Mouse (Mus musculus) R1 (cell line): ENCODE measurements around the gene Spats2.
"Not testable (repeated sequence)": the region's sequence is repeated elsewhere in the genome, so short reads cannot be mapped to it uniquely, and the experiment has no call there.

ENCODE experiments used
- DNase-seq: peaks from one replicate; pipeline ENCODE4 v3.0.0-alpha.2; 2018; ENCODE audit warnings: low read depth, low spot score

Gene Spats2

DNA sequence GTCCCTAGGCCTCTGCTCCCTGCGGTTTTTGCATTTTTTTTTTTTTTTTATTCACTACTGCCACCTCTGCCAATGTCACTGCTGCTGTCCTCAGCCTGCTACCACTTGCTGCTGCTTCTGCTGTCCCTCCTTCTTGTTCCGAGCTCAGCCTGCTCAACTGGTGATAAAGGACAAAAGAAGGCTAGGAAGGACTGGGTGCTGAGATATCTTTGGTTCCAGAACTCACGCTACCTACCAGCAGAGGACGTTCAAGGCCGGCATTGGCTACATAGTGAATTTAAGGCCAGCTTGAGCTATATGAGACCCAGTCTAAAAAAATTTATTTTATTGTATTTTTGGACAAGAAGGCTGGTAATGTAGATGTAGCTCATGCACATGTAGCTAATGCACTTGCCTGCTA is 12.7 kb downstream of the Spats2 start:
- no peak for DNase-seq

GRCm38 (mm10) chr15:99139669-99140068 is 14.0 kb downstream of the Spats2 start:
- peak; percentile 83 for DNase-seq

DNA sequence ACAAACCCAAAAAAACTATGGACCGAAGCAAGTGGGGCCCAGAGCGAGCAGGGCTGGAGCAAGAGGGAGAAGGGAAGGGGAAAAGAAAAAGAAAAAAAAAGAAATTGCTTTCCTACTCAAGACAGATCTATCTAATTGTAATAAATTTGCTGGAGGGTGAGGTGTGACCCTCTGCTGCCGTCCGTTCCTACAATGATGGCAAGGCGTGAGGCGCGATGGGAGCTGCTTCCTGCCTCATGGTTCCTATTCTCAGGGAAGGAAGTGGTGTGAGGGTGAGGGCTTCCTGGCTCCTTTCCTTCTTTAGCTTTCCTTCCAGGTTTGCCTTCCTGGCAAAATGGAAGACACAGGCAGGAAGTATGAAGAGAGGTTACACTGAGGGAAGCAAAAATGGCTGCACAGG is 24.8 kb downstream of the Spats2 start:
- no peak for DNase-seq

- no peak for DNase-seq
Observed at GRCm38 (mm10) chr15:99151324-99151723, 25.6 kb downstream of the Spats2 start.

- DNase-seq = no peak
Observed at GRCm38 (mm10) chr15:99153466-99153865, 27.8 kb downstream of the Spats2 start.

DNA sequence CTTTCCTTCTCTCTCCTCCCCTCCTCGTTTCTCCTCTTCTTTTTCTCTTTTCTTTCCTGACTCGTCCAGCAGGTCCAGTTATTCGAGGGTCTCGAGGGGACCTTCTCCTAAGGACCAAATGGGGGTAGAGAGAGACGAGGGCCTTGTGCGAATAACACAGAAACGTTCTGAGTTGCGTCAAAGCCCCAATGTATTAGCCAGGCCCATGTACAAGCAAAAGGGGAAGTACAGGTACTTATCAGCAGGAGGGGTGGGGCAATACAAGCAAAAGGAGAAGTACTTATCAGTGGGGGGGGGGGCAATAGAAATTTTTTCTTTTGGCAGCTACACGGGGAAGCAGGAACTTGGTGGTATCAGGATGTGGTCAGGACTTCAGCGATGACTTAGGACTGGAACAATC is 28.8 kb downstream of the Spats2 start:
- not testable (repeated sequence) for DNase-seq

GRCm38 (mm10) chr15:99163512-99164365 is 38.0 kb downstream of the Spats2 start:
- DNase-seq = no peak

DNA sequence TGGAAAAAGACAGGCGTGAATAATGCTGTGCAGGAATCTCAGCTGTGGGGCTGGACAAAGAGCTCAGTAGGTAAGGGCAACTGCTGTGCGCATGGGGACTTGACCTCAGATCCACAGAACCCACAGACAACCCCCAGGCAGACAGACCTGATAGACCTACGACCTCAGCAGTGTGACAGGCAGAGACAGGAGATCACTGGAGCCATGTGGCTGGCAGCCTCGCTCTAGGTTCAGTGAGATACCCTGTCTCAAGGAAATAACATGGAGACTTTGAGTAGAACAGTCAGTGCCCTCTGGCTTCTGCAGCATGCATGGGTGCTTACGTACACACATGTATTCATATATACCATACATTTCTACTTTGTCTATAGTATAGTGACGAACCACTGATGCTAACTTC is 46.4 kb downstream of the Spats2 start:
- DNase-seq = no peak

DNA sequence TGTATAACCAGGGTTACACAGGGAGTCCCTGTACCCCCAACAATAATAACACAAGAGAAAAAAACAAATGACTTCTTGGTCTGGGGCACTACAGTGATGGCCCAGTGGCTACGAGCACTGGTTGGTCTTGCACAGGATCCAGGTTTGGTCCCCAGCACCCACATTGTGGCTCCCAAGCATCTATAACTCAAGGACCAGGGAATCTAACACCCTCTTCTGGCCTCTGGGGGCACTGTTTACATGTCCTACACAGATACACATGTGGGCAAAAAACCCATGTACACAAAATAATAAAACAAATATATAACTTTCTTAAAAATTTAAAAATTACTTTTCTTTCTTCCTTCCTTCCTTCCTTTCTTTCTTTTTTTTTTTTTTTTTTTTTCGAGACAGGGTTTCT is 53.9 kb downstream of the Spats2 start:
- DNase-seq = peak; percentile 55

- DNase-seq = no peak
Observed at GRCm38 (mm10) chr15:99184217-99184914, 58.6 kb downstream of the Spats2 start.

GRCm38 (mm10) chr15:99194358-99194757 is 68.6 kb downstream of the Spats2 start:
- DNase-seq = no peak

DNA sequence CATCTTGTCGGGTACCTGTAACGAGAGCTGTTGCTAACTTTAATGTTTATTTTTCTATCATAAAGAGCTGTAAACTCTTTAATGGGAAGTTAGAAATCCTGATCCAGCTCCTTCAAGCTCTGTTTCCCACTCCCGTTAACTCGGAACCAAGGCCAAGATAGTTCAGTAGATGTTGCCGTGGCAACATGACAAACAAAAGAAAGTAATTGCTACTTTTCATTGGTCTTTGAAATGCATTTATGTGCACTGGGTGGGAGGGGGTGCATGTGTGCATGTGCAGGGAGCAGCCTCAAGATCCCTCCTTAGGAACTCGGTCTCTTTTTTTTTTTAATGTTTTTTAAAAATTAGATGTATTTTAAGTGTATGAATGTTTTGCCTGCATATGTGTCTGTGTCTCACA is 69.3 kb downstream of the Spats2 start:
- peak; percentile 69 for DNase-seq

- no peak for DNase-seq
Observed at GRCm38 (mm10) chr15:99198761-99199160, 73.0 kb downstream of the Spats2 start.

- peak; percentile 61 for DNase-seq
Observed at GRCm38 (mm10) chr15:99205959-99206358, 80.2 kb downstream of the Spats2 start.

DNA sequence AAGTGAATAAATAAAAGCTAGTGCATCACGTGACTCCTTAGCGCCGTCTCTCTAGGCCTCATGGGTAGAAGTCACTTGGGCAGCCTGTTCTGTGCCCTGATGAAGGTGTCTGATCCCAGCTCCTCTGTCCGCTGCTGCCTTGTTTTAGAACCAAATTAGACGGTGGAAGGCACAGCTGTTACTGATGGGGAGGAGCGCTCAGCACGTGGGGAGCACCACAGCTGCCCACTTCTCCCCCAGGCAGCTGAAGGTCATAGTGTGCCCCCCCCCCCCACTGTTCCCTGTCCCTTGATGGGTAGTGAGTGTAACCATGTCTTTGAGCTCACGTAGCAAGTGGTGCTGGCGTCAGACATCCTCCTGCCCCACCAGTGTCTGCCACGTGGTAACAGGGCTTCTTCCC is 87.5 kb downstream of the Spats2 start:
- no peak for DNase-seq

- DNase-seq = peak; percentile 90
Observed at GRCm38 (mm10) chr15:99214941-99215340, 89.2 kb downstream of the Spats2 start.

DNA sequence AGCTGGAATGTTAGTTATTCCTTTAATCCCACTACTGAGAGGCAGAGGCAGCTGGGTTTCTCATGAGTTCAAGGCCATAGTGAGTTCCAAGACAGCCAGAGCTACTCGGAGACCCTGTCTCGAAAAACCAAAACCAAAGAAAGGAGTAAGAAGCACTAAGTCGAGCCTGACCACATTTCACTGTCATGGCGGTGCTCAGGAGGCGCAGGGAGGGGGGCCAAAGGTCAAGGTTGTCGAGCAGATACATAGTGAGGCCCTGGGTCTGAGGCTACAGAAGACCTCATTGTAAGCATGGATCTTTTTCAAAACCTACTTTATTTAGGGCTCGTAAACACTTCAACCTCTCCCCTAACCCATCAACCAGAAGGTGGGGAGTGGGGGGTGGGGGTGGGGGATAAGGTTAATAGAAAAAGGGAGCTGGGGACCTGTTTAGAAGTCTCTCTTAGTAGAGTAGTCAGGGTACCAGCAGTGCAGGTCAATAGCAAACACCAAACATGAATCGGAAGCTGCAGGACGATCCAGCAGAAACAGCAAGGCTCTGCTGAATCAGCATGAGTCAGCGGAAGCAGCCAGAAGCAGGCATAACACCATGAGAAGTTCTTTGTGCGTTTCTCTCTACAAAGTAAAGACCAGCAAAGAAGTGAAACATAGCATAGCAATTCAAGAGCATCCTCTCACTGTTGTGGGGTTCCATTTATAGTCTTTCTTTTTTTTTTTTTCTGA is 90.2 kb downstream of the Spats2 start:
- peak; percentile 85 for DNase-seq

DNA sequence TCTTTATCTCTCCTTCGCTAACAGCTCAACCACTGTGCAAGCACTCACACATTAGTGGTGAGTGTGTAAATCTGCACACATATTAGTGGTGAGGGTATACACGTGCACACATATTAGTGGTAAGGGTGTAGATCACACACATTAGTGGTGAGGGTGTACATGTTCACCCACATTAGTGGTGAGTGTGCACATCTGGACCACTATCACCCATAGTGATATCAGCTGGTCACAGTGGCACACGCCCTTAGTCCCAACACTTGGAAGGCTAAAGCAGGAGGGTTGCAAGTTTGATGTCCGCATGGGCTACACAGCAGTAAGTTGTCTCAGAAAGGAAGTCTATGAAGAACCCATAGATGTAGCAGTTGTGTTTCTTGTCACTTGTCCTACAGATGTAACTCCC is 91.9 kb downstream of the Spats2 start:
- DNase-seq = no peak

- no peak for DNase-seq
Observed at GRCm38 (mm10) chr15:99221315-99221952, 95.7 kb downstream of the Spats2 start.

DNA sequence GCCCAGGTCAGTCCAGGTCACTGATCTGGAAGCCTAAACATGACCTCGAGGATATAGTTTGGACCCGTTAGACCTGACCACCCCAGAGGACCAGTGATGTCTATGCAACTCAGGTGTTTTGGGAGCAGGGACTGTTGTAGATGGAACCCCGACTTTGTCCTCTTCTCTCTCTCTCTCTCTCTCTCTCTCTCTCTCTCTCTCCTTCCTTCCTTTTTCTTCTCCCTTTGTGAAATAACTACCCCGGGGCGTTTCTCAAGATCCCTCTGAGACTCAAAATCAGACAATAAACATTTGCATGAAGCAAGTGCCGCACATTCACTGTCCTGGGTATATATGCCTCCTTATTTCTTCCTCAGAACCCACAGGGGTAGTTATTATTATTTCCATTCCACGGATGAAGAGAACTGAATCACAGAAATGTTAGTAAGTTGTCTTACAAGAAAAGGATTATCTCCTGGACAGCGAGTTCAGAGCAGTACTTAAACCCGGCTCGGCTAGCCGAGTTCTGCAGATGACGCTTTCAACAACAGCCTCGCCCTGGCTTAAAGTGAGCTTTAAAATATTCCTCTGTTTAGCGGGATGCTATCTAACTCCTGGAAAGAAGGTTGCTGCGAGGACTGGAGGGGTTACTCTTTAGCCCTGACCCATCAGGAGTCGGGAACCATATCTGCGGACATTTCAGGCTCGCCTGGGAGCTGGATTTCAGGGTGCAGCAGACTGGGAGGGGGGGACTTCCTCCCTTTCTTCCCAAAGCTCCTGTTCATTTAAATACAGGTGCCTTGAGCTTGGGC is 97.3 kb downstream of the Spats2 start:
- no peak for DNase-seq

DNA sequence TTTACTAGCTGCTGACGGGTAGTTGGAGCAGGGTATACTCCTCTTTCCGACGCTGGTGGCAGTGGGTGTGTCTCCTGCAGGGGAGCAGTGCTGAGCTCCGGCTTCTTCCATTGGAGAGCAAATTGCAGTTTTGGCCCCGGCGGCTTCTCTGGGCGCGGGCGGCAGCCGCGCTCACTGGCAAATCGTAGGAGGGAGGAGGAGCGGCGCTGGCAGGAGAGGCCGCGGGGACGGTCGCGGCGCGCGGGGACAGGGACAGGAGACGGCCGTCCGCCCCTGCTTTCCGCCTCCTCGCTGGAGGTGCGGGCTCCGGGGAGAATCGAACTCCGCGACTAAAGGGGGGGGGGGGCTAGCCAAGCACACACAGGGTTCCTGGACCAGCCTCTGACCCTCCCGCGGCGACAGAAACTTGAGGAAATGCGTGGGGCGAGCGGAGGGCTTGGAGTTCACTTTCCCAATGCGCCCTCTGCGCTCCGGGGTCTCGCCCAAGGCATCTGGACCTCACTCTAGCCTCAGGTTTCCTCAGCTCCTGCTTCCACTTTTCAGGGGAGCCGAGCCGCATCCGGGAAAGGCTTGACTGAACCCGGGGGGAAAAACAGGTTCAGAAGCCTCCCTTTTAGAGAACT is 98.0 kb downstream of the Spats2 start:
- peak; percentile 65 for DNase-seq
